Mouse (Mus musculus) hindbrain, embryonic 14.5 days (tissue): Measurements from ENCODE around the gene Nbea. TPM values are rescaled to one million over a fixed set of nuclear protein-coding genes. Genes with fewer than 3 reads are reported as not detected.

ENCODE experiments used
- ATAC-seq: fragments of 200-750 bp; cut with Nextera tagmentation; 2 replicates; pipeline ENCODE4 v1.8.0; 2017; ENCODE audit warnings: moderate number of reproducible peaks, mild to moderate bottlenecking, moderate TSS enrichment, moderate library complexity; ENCODE audit not compliant: low FRiP score
- DNase-seq: peaks from one replicate; pipeline ENCODE4 v3.0.0-alpha.2; 2015; ENCODE audit warnings: low spot score
- H3K27ac ChIP-seq: fragments of 300-500 bp; sonication (generic); 2 replicates; pipeline ENCODE4 v1.5.1; 2014; ENCODE audit warnings: mild to moderate bottlenecking, moderate library complexity
- H3K27me3 ChIP-seq: fragments of 300-500 bp; sonication (generic); 2 replicates; pipeline ENCODE4 v1.6.1; 2014; ENCODE audit warnings: mild to moderate bottlenecking, low read length, mixed read lengths; ENCODE audit not compliant: control insufficient read depth, insufficient read depth
- H3K36me3 ChIP-seq: fragments of 300-500 bp; sonication (generic); replicated peaks from 2 replicates; pipeline ENCODE4 v1.6.1; 2014; ENCODE audit not compliant: control insufficient read depth, insufficient read depth
- H3K4me1 ChIP-seq: fragments of 300-500 bp; sonication (generic); replicated peaks from 2 replicates; pipeline ENCODE4 v1.6.1; 2014; ENCODE audit warnings: antibody characterized with exemption, low read length, mixed read lengths; ENCODE audit not compliant: control insufficient read depth, insufficient read depth
- H3K4me2 ChIP-seq: fragments of 300-500 bp; sonication (generic); replicated peaks from 2 replicates; pipeline ENCODE4 v1.6.1; 2014; ENCODE audit warnings: mild to moderate bottlenecking, moderate library complexity
- H3K4me3 ChIP-seq: fragments of 300-500 bp; sonication (generic); replicated peaks from 2 replicates; pipeline ENCODE4 v1.5.1; 2014; ENCODE audit warnings: mild to moderate bottlenecking, low read length
- H3K9ac ChIP-seq: fragments of 300-500 bp; sonication (generic); 2 replicates; pipeline ENCODE4 v1.6.1; 2014
- H3K9me3 ChIP-seq: fragments of 300-500 bp; sonication (generic); 2 replicates; pipeline ENCODE4 v1.6.1; 2016; ENCODE audit warnings: low read length; ENCODE audit not compliant: control insufficient read depth
- WGBS: fragments of 180-500 bp; shearing (Covaris S2); extraction: QIAGEN DNeasy Blood & Tissue Kit; methylation state at CpG from one replicate; pipeline ENCODE4 v1.1.7; 2014; 5-methylcytosine and 5-hydroxymethylcytosine counted together
- polyA plus RNA-seq: library from polyadenylated mRNA; unstranded; fragments of >200 nt; fragmentation: Nextera tagmentation; extraction: Ambion mirVana; gene quantifications from 2 replicates; pipeline ENCODE4 v1.2.1, GENCODE M21; 2014

Gene Nbea
- polyA plus RNA-seq, 1 experiment from 2014 or later = 86.2 TPM

DNA sequence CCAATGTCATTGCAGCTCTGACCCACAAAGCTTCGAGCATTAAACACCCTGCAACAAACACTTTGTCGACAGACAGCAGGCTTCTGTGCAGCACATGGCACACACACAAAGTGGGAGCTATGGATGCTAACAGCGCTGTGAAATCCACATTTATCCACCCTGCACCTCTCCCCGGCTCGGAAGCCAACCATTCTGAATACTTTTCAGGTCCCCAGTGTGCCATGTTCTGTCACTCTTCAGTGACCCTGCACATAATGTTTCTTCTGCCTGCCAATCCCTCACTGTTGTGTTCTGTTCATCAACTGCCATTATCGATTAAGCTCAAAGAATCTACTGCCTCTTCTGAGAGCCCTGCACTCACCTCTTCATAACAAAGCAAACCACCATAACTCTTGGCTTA lies 449.8 kb downstream of the Nbea start:
- H3K4me3 ChIP-seq = no peak overlapping the region
- ATAC-seq (no peak), DNase-seq (no peak)
- H3K4me1 ChIP-seq = 0 out of 2 replicates have a peak, but pooled peaks cover 12% of the 10 kb centered on the region
- H3K9me3 ChIP-seq = no peaks in the 10 kb centered on the region
- no peak overlapping the region for H3K9ac ChIP-seq
- no peaks in the 10 kb centered on the region for H3K36me3 ChIP-seq
- WGBS = 43% methylated on average over 6 of the region's 6 CpGs
- no peak overlapping the region for H3K4me2 ChIP-seq
- no peaks in the 10 kb centered on the region for H3K27me3 ChIP-seq
- no peak overlapping the region for H3K27ac ChIP-seq

DNA sequence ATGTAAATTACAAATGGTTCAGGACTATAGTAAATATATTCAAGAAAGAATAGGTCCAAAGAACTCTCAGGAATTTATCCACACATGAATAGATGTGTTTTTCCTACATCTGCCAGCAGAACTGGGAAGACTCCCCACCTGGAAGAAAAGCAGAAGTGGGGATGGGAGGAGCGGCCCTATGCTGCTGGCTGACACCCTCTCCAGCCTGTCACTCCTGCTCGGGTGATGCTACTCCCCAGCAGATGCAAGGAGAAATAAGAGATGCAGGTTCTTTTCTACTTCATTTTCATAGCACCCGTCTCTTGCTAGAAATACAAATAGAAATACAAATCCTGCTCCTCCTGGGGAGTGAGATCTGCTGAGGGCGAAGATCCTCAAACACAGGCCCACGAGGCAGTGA lies 453.0 kb downstream of the Nbea start:
- peak overlapping the region; percentile 56; the same call in 1 of the 2 replicates for H3K27ac ChIP-seq

DNA sequence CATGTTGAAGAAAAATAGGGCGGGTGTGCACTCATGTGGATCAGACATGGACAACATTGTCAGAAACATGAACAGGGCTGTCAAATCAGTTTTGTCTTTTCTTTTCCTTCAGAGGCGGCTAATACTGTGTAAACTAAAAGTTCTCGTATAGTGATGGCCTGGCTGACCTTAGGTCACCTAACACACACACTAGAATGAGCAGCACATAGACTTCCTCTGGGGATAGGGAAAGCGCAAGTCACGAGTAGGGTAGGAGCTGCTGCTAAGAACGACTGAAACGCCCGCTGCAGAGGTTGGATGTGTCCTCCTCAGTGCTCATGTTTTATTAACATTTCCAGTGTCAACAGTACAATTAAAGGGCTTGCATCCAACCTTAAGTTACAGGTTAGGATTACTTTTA lies 453.4 kb downstream of the Nbea start:
- no peak overlapping the region for H3K4me2 ChIP-seq
- H3K27ac ChIP-seq = no peak overlapping the region
- no peaks in the 10 kb centered on the region for H3K9me3 ChIP-seq
- ATAC-seq (no peak), DNase-seq (no peak)
- WGBS = 53% methylated on average over 8 of the region's 8 CpGs
- H3K36me3 ChIP-seq = no peaks in the 10 kb centered on the region
- H3K9ac ChIP-seq = no peak overlapping the region
- no peak overlapping the region for H3K4me3 ChIP-seq
- H3K27me3 ChIP-seq = no peaks in the 10 kb centered on the region
- 0 out of 2 replicates have a peak, but pooled peaks cover 5% of the 10 kb centered on the region for H3K4me1 ChIP-seq

More for the DNA sequence above, 453.0 kb downstream of the Nbea start:
- Histone ChIP-seq H3K36me3 (no peaks in the 10 kb centered on the region), H3K4me1 (0 out of 2 replicates have a peak, but pooled peaks cover 8% of the 10 kb centered on the region), H3K9ac (peak overlapping the region; percentile 28; the same call in 1 of the 2 replicates), H3K9me3 (no peaks in the 10 kb centered on the region), H3K4me2 (no peak overlapping the region), H3K4me3 (no peak overlapping the region), H3K27me3 (no peaks in the 10 kb centered on the region)
- no peak for DNase-seq
- 58% methylated on average over 5 of the region's 5 CpGs for WGBS
- no peak for ATAC-seq

DNA sequence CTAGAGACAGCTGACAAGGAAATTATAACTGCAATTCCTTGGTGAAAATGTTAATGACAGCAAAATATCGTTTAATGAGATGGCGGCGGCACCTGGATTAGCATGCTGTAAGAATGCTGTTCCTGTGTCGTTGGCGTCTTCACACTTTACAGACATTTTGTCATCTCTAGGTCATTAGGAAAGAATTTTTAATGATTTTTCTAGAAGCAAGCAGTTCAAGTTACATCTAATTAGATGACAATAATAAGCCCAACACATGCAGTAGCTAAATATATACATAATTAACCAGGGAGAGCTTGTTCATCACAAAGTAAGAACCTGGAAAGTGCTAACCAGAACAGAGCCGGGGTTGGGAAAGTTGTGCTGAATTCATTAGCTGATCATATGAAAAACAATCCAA lies 469.2 kb downstream of the Nbea start:
- H3K27me3 ChIP-seq = no peaks in the 10 kb centered on the region
- no peak overlapping the region for H3K9ac ChIP-seq
- H3K4me2 ChIP-seq = no peak overlapping the region
- ATAC-seq (peak; percentile 39; the same call in 1 of the 2 replicates), DNase-seq (peak; percentile 29)
- no peaks in the 10 kb centered on the region for H3K4me1 ChIP-seq
- WGBS = 58% methylated on average over 6 of the region's 6 CpGs
- H3K36me3 ChIP-seq = peaks cover 25% of the 10 kb centered on the region
- 0 out of 2 replicates have a peak overlapping the region, but pooled peaks have one; percentile 4 for H3K27ac ChIP-seq
- H3K9me3 ChIP-seq = no peaks in the 10 kb centered on the region
- H3K4me3 ChIP-seq = no peak overlapping the region

DNA sequence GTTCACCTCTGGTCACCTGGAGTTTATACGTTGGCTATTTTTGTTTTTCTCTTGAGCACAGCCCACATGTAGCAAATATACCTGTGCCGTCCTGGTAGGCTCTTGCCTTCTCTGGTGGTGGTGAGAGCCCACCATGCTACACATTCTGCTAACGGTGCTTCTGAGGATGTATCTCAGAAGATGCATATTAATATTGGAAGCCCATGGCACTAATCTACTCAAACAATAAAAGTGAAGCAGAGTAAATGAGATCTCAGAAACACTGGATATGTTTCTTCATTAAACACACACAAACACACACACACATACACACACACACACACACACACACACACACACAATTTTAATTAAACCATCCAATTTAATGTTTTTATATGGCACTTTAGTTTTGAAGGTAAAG lies 469.6 kb downstream of the Nbea start:
- Histone ChIP-seq H3K9me3 (no peaks in the 10 kb centered on the region), H3K4me1 (no peaks in the 10 kb centered on the region), H3K27me3 (no peaks in the 10 kb centered on the region), H3K9ac (no peak overlapping the region), H3K36me3 (peaks cover 25% of the 10 kb centered on the region), H3K27ac (peak overlapping the region; percentile 66; the same call in 1 of the 2 replicates), H3K4me2 (no peak overlapping the region), H3K4me3 (no peak overlapping the region)
- DNase-seq (no peak), ATAC-seq (peak; percentile 35; the same call in 1 of the 2 replicates)
- 74% methylated on average over 3 of the region's 3 CpGs for WGBS

DNA sequence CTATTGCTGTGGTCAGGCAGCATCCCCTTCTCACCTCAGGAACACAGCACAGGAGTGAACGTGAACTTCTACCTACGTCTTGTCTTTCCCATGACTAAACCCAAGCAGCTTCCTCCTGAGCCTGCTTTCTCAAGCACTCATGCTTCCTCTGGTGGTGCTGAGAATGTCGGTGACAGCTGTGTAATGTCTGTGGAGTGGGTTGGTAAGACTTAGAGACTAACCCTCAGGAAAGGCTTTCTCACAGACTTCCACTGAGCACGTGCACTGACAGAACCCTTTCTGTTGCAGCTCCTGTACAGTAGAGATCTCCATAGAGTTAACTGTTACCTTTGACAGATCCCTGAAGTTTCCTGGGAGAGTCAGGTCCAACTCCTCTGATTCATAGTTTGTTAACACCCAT lies 473.2 kb downstream of the Nbea start:
- DNase-seq = no peak
- H3K9ac ChIP-seq = no peak overlapping the region
- peaks cover 15% of the 10 kb centered on the region for H3K36me3 ChIP-seq
- no peak overlapping the region for H3K4me2 ChIP-seq
- no peaks in the 10 kb centered on the region for H3K27me3 ChIP-seq
- no peak overlapping the region for H3K4me3 ChIP-seq
- H3K4me1 ChIP-seq = no peaks in the 10 kb centered on the region
- no peaks in the 10 kb centered on the region for H3K9me3 ChIP-seq
- WGBS = 90% methylated on average over 4 of the region's 4 CpGs
- ATAC-seq = no peak
- no peak overlapping the region for H3K27ac ChIP-seq

DNA sequence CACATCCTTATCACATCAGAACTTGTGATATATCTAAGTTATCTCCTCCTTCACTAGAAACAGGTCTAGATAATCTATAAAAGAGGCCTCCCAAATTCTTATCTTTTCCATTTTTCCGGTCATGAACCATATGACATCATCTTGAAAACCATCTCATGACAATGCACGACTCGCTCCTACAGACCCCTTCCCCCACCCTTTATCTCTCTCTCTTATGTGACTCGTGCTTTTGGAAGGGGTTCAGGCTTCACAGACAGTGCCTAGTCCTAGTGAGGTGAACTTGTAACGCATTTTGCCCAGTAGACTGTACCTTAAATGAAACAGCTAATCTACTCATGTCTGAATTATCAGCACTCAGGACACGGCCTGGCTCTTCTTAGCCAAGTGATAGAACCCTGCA lies 481.9 kb downstream of the Nbea start:
- DNase-seq (no peak), ATAC-seq (no peak)
- Histone ChIP-seq H3K36me3 (peaks cover 11% of the 10 kb centered on the region; the same call in 1 of the 2 replicates), H3K9ac (no peak overlapping the region), H3K27me3 (no peaks in the 10 kb centered on the region), H3K4me3 (no peak overlapping the region), H3K9me3 (no peaks in the 10 kb centered on the region), H3K4me2 (no peak overlapping the region), H3K4me1 (no peaks in the 10 kb centered on the region), H3K27ac (no peak overlapping the region)
- 86% methylated on average over 6 of the region's 6 CpGs for WGBS

DNA sequence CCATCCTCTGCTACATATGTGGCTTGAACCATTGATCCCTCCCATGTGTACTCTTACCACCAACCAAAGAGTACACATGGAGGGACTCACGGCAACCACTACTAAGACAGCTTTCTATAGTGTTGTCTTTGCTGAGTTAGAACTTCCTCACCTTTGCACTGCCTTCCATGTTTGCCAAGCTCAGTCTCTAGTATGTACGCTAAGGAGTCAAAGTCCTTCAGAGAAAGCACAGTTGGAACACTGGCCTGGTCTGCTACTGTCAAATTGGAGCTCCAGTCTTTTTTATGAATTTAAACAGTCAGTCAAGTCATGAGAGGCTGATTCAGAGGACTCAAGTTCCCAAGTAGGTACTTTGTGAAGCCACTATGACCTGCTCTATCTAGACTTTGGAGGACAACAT lies 486.3 kb downstream of the Nbea start:
- H3K9me3 ChIP-seq = no peaks in the 10 kb centered on the region
- no peaks in the 10 kb centered on the region for H3K27me3 ChIP-seq
- no peak overlapping the region for H3K4me3 ChIP-seq
- WGBS = 98% methylated on average over 2 of the region's 2 CpGs
- H3K9ac ChIP-seq = no peak overlapping the region
- ATAC-seq (no peak), DNase-seq (no peak)
- no peak overlapping the region for H3K27ac ChIP-seq
- H3K4me2 ChIP-seq = no peak overlapping the region
- peaks cover 4% of the 10 kb centered on the region; the same call in 1 of the 2 replicates for H3K4me1 ChIP-seq
- H3K36me3 ChIP-seq = peaks cover 11% of the 10 kb centered on the region; the same call in 1 of the 2 replicates

DNA sequence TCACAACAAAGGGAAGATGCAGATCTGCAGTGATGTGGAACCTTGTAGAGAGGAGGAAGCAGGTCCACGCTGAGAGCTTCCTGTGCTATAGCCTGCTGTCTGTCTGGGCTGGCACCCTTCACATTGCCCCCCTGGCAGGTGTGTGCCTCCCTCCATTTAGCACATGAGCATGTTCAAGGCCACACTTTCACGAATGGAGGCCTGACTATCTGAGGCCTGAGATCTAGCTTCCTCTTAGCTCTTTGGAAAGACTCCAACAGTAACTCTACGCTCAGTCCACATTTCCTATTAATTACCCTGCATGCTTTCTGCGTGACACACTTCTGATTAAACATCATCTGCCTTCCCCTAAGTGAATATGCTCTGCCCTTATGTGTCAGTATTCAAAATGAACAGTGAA lies 490.4 kb downstream of the Nbea start:
- 43% methylated on average over 4 of the region's 4 CpGs for WGBS
- Histone ChIP-seq H3K4me1 (peaks cover 4% of the 10 kb centered on the region), H3K9ac (no peak overlapping the region), H3K9me3 (no peaks in the 10 kb centered on the region), H3K36me3 (peaks cover 11% of the 10 kb centered on the region; the same call in 1 of the 2 replicates), H3K27me3 (no peaks in the 10 kb centered on the region), H3K4me2 (no peak overlapping the region), H3K27ac (no peak overlapping the region), H3K4me3 (no peak overlapping the region)
- ATAC-seq = no peak
- DNase-seq = no peak

DNA sequence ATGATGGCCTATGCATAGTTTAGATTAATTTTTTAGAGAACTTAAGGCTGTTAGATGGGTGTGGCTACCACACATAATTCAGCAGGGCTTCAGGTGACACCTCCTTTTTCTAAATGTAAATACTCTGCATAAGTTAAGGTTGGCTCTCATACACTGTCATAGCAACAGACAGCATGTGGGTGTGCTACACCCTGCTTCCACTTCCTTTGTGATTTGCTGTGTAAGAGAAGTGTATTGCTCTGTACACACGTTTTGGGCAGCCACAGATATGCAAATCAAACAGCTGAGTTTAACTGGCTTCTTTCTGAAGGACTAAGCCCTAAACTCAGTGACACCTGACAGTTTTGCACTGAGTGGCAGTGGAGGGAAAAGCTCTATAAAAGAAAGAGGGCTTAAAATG lies 495.4 kb downstream of the Nbea start:
- Histone ChIP-seq H3K27ac (peak overlapping the region; percentile 36; the same call in 1 of the 2 replicates), H3K27me3 (no peaks in the 10 kb centered on the region), H3K36me3 (no peaks in the 10 kb centered on the region), H3K4me2 (no peak overlapping the region), H3K9me3 (no peaks in the 10 kb centered on the region), H3K9ac (no peak overlapping the region), H3K4me3 (no peak overlapping the region), H3K4me1 (peaks cover 22% of the 10 kb centered on the region)
- no peak for ATAC-seq
- whole genome bisulfite sequencing = 16% methylated on average over 1 of the region's 1 CpGs
- no peak for DNase-seq
